Mouse (Mus musculus) E14TG2a.4 (cell line): ENCODE measurements around the gene Onecut3.

Experiments
- CTCF ChIP-seq: conservative IDR thresholded peaks from 2 replicates; pipeline ENCODE4 v1.5.1; 2014; ENCODE audit warnings: low read length
- NANOG ChIP-seq: IDR thresholded peaks from 2 replicates; pipeline ENCODE4 v1.6.1; 2014; ENCODE audit warnings: borderline replicate concordance, low read length, mixed read lengths
- POU5F1 ChIP-seq: IDR thresholded peaks from 2 replicates; pipeline ENCODE4 v1.6.1; 2014; ENCODE audit warnings: low read length, borderline replicate concordance

DNA sequence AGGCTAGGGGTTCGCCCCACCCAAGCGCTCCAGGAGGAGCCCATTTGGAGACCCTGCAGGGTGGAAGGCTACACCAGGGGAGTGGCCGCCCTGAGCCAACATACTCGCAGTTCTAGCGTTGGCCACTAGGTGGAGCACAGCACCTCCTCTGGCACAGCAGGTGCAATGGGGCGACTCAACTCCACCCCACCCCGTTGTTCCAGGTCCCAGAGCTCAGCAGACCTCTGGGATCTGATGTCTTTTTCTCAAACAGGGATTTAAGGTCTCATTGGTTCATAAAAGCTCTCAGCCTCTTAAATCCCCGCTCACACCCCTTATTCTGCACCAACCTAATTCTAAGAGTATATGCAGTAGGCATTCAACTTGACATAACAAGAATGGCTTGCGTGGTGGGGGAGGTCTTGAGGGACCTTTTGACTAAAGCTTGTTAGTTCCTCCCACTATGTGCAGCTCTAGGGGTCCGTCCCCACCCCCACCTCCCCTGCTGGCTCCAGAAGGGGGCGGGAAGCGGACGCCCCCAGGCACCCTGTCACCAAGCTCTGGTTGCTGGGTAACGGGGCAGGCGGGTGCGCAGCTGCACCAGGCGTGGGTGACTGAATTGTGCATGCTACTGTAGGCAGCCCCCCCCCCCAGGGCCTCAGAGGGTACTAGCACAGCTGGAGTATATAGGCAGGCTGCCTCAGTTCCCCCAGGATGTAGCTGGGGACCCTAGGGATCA lies 71.9 kb downstream of the Onecut3 start:
- peak; percentile 90 for TF ChIP-seq CTCF
- no peak for TF ChIP-seq NANOG
- TF ChIP-seq POU5F1 = no peak
